7 mouse cellular contexts compared by ENCODE assay signal in genomic region chr13:93498211-93499166, GRCm38 (mm10). TPM values are rescaled to one million over a fixed set of nuclear protein-coding genes. Genes with fewer than 3 reads are reported as not detected.
DNase-seq lines count a peak whose midpoint lies in the region; ATAC-seq and TF ChIP-seq lines count a peak whose summit lies in the region.

No protein-coding gene starts in this region.

- no peaks in the 10 kb centered on the region for H3K27me3 ChIP-seq in hindbrain, embryonic 16.5 days (replicated peaks; ENCODE audit: control insufficient read depth, insufficient read depth, low read length)
- H3K27me3 ChIP-seq in midbrain, embryonic 10.5 days (ENCODE audit: low read depth, poor library complexity, severe bottlenecking): no peaks in the 10 kb centered on the region

- peak overlapping the region; percentile 86 for H3K9ac ChIP-seq in hindbrain, embryonic 16.5 days (ENCODE audit: low read depth, low read length)

- no peaks in the 10 kb centered on the region; the same call in 1 of the 2 replicates for H3K36me3 ChIP-seq in hindbrain, embryonic 16.5 days (ENCODE audit: control insufficient read depth, insufficient read depth, low read length)
- H3K36me3 ChIP-seq in midbrain, embryonic 10.5 days: peaks cover 14% of the 10 kb centered on the region

- H3K4me1 ChIP-seq in hindbrain, embryonic 16.5 days (ENCODE audit: control insufficient read depth, insufficient read depth, low read depth, low read length): peaks cover 25% of the 10 kb centered on the region
- H3K4me1 ChIP-seq in midbrain, embryonic 10.5 days: peaks cover 33% of the 10 kb centered on the region

- no peak for TF ChIP-seq CTCF in gastrocnemius, adult 2 months (IDR thresholded peaks at IDR 0.05)

- WGBS in hindbrain, embryonic 16.5 days: under 1% methylated on average over 94 of the region's 94 CpGs
- WGBS in midbrain, embryonic 10.5 days: under 1% methylated on average over 94 of the region's 94 CpGs

- intact Hi-C loops in gastrocnemius, adult 2 months (cut with DNase I): loop anchor here (1.0 to 10.0 kb wide), 5 partner anchors 36 to 354 kb away; partner anchors contain the start of gene Cmya5
- intact Hi-C loops in left cerebral cortex, postnatal 4 days (cut with DNase I): loop anchor here (10.0 kb wide), 1 partner anchor 106 kb away; no protein-coding TSS in a partner anchor

- peak overlapping the region; percentile 89 for H3K4me2 ChIP-seq in hindbrain, embryonic 16.5 days (ENCODE audit: low read length)

- peak; percentile 24 to 38 for DNase-seq in cerebellum, postnatal 4 days (ENCODE audit: low spot score in 2 of 2)
- DNase-seq in gastrocnemius, adult 2 months: peak; percentile 61
- peak; percentile 22 for DNase-seq in left cerebral cortex, postnatal 4 days
- peak; percentile 72 for DNase-seq in midbrain, embryonic 10.5 days (ENCODE audit: low spot score)
- peak; percentile 8 to 11 for DNase-seq in right cerebral cortex, postnatal 36 days (ENCODE audit: low spot score in 2 of 2)

- H3K4me3 ChIP-seq in gastrocnemius, adult 2 months: peak overlapping the region; percentile 85
- peak overlapping the region; percentile 94 for H3K4me3 ChIP-seq in hindbrain, embryonic 16.5 days (ENCODE audit: low read length)
- peak overlapping the region; percentile 96 for H3K4me3 ChIP-seq in midbrain, embryonic 10.5 days

- peak; percentile 10 for ATAC-seq in activated CD4-positive, CD25-positive, alpha-beta regulatory T cell, adult 4 months
- peak; percentile 31 for ATAC-seq in hindbrain, embryonic 16.5 days

- no peaks in the 10 kb centered on the region for H3K9me3 ChIP-seq in hindbrain, embryonic 16.5 days (ENCODE audit: control insufficient read depth, low read length)
- H3K9me3 ChIP-seq in midbrain, embryonic 10.5 days (replicated peaks): no peaks in the 10 kb centered on the region

- peak overlapping the region; percentile 97 for H3K27ac ChIP-seq in gastrocnemius, adult 2 months
- peak overlapping the region; percentile 92 for H3K27ac ChIP-seq in hindbrain, embryonic 16.5 days (ENCODE audit: low read depth, low read length)
- peak overlapping the region; percentile 95 for H3K27ac ChIP-seq in midbrain, embryonic 10.5 days (replicated peaks)

RNA-seq across cellular contexts. Expression of gene Jmy, which starts 1.1 kb away (rescaled TPM):
- 1 to 10 TPM; 1.5 to 2.1 TPM for polyA plus RNA-seq in activated CD4-positive, CD25-positive, alpha-beta regulatory T cell, adult 4 months (2017; shearing (Covaris generic))
- total RNA-seq in gastrocnemius, adult 2 months (2021): 10 to 100 TPM; 32.8 to 33.8 TPM
- polyA plus RNA-seq in hindbrain, embryonic 16.5 days (2015; fragmentation: Nextera tagmentation; extraction: Ambion mirVana): 3.3 and 3.6 TPM in 2 replicates
- 10 to 100 TPM; 40.4 to 44.4 TPM for total RNA-seq in left cerebral cortex, postnatal 4 days (2021)
- 2.8 and 2.9 TPM in 2 replicates for polyA plus RNA-seq in midbrain, embryonic 10.5 days (2016; fragmentation: Nextera tagmentation; extraction: Ambion mirVana)

Comparison
In these comparisons a context has a peak if more than half of its experiments do, and no peak if none do; other contexts are left out.
1. Peak in every context shown above with its lines: DNase-seq, ATAC-seq, H3K4me3 ChIP-seq and H3K27ac ChIP-seq.
2. DNase-seq: peak in every context shown above with its lines; median percentile 72 in midbrain, embryonic 10.5 days; 61 in gastrocnemius, adult 2 months; 31 in cerebellum, postnatal 4 days; 22 in left cerebral cortex, postnatal 4 days; 10 in right cerebral cortex, postnatal 36 days.